ENCODE assay signal across 24 mouse cellular contexts in the genomic region with DNA sequence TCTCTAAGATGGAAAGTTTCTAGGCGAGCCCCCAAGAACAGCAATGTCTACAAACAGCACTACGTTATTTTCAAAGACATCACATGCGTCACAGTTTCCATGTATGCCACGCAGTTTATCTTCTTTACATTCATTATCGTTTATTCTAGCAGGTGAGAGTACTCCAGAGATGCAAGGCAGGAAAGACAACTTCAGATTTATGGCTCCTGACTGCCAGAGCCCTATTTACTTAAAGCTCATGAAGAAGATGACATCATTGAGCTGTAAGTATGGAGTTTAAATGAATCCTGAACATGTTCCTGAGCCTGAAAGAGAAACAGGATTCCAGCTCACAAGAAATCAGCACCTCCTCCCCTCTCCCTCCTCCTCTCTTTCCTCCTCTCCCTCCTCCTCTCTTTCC.
DNase-seq lines count a peak whose midpoint lies in the region; ATAC-seq lines count a peak whose summit lies in the region.
"Had no signal": no experiment of that assay in that cellular context is flagged by ENCODE, and none has a peak within 500 bp of the region (broad histone marks: within the 10 kb centered on the region; RNA-seq: fewer than 3 reads in every experiment).

No protein-coding gene starts in this region.

- no peaks in the 10 kb centered on the region for H3K9me3 ChIP-seq in limb, embryonic 13.5 days
- no peaks in the 10 kb centered on the region for H3K9me3 ChIP-seq in limb, embryonic 10.5 days (replicated peaks)
- H3K9me3 ChIP-seq: embryonic facial prominence, embryonic 10.5 days; forebrain, embryonic 15.5 days; hindbrain, embryonic 10.5 days; megakaryocyte, embryonic 14.5 days had no signal

- peak; percentile 28; the same call in 1 of the 2 replicates for ATAC-seq in limb, embryonic 13.5 days (ENCODE audit: low FRiP score, low read depth)
- ATAC-seq: forebrain, embryonic 15.5 days; hindbrain, embryonic 16.5 days; liver, postnatal 0 days; midbrain, embryonic 13.5 days had no signal

- H3K4me2 ChIP-seq in limb, embryonic 13.5 days (replicated peaks), result no peak overlapping the region
- H3K4me2 ChIP-seq: forebrain, embryonic 15.5 days; liver, embryonic 11.5 days; midbrain, embryonic 13.5 days had no signal

- no peaks in the 10 kb centered on the region for H3K36me3 ChIP-seq in limb, embryonic 13.5 days
- no peaks in the 10 kb centered on the region for H3K36me3 ChIP-seq in limb, embryonic 10.5 days
- H3K36me3 ChIP-seq: embryonic facial prominence, embryonic 10.5 days; forebrain, embryonic 15.5 days; hindbrain, embryonic 10.5 days; midbrain, embryonic 13.5 days had no signal

- no peak overlapping the region; the same call in 1 of the 2 replicates for H3K27ac ChIP-seq in limb, embryonic 13.5 days
- no peak overlapping the region; the same call in 1 of the 2 replicates for H3K27ac ChIP-seq in limb, embryonic 10.5 days
- H3K27ac ChIP-seq: embryonic facial prominence, embryonic 10.5 days; forebrain, embryonic 15.5 days; heart, adult 2 months; hindbrain, embryonic 10.5 days; layer of hippocampus, adult 2 months; midbrain, embryonic 13.5 days had no signal

- H3K27me3 ChIP-seq in limb, embryonic 13.5 days, result no peaks in the 10 kb centered on the region
- no peaks in the 10 kb centered on the region for H3K27me3 ChIP-seq in limb, embryonic 10.5 days (ENCODE audit: low read depth, poor library complexity, severe bottlenecking)
- H3K27me3 ChIP-seq: forebrain, embryonic 15.5 days; midbrain, embryonic 13.5 days had no signal

- H3K4me3 ChIP-seq in limb, embryonic 13.5 days, result no peak overlapping the region
- H3K4me3 ChIP-seq in limb, embryonic 10.5 days, result no peak overlapping the region
- H3K4me3 ChIP-seq: embryonic facial prominence, embryonic 10.5 days; forebrain, embryonic 15.5 days; heart, adult 2 months; hindbrain, embryonic 10.5 days; layer of hippocampus, adult 2 months; megakaryocyte, embryonic 14.5 days; midbrain, embryonic 13.5 days had no signal

- H3K4me1 ChIP-seq in limb, embryonic 13.5 days, result peaks cover 21% of the 10 kb centered on the region
- peaks cover 14% of the 10 kb centered on the region for H3K4me1 ChIP-seq in limb, embryonic 10.5 days
- H3K4me1 ChIP-seq: embryonic facial prominence, embryonic 10.5 days; forebrain, embryonic 15.5 days; hindbrain, embryonic 10.5 days; midbrain, embryonic 13.5 days had no signal

- DNase-seq in embryo, embryonic 10 days (ENCODE audit: low spot score), result peak; percentile 7
- no peak for DNase-seq in embryo, embryonic 10.5 days (ENCODE audit: low spot score)
- no peak for DNase-seq in limb, embryonic 10.5 days (ENCODE audit: low spot score)
- DNase-seq in large intestine, adult 2 months (ENCODE audit: low read depth, low spot score), result peak; percentile 51
- DNase-seq in layer of hippocampus, adult 9-10 months (ENCODE audit: low spot score), result no peak
- DNase-seq in cerebellum, postnatal 25 days, result no peak
- DNase-seq: adrenal gland, postnatal 14 days; cerebellum, adult 8-10 months; gastrocnemius, postnatal 14 days; heart, adult 2 months; kidney, adult 18-20 months; kidney, postnatal 10 days; liver, postnatal 0 days; lung, postnatal 36 days; thymus, postnatal 25 days had no signal

- H3K9ac ChIP-seq in limb, embryonic 13.5 days, result no peak overlapping the region
- H3K9ac ChIP-seq: forebrain, embryonic 15.5 days; liver, postnatal 0 days; midbrain, embryonic 13.5 days had no signal

- 53% methylated on average over 5 of the region's 5 CpGs for WGBS in limb, embryonic 13.5 days
- WGBS in limb, embryonic 10.5 days, result 78% methylated on average over 5 of the region's 5 CpGs
- 12% methylated on average over 5 of the region's 5 CpGs for WGBS in large intestine, adult 2 months

Comparison
In these comparisons a context has a peak if more than half of its experiments do, and no peak if none do; other contexts are left out.
1. DNase-seq: peak in embryo, embryonic 10 days (single experiment) and large intestine, adult 2 months (single experiment); none in embryo, embryonic 10.5 days (single experiment), limb, embryonic 10.5 days (single experiment), layer of hippocampus, adult 9-10 months (single experiment) and cerebellum, postnatal 25 days (0 of 2).